Mouse (Mus musculus) forebrain, embryonic 15.5 days (tissue): ENCODE measurements around the gene Apom. TPM values are rescaled to one million over a fixed set of nuclear protein-coding genes. Genes with fewer than 3 reads are reported as not detected.

Source experiments
- ATAC-seq: fragments of 200-750 bp; cut with Nextera tagmentation; replicated peaks from 2 replicates; pipeline ENCODE4 v1.8.0; 2017; ENCODE audit warnings: mild to moderate bottlenecking, moderate TSS enrichment, moderate library complexity
- H3K27ac ChIP-seq: fragments of 300-500 bp; sonication (generic); replicated peaks from 2 replicates; pipeline ENCODE4 v1.5.1; 2015; ENCODE audit warnings: mild to moderate bottlenecking, inconsistent platforms
- H3K27me3 ChIP-seq: fragments of 300-500 bp; sonication (generic); 2 replicates; pipeline ENCODE4 v1.6.1; 2015; ENCODE audit warnings: inconsistent platforms
- H3K36me3 ChIP-seq: fragments of 300-500 bp; sonication (generic); 2 replicates; pipeline ENCODE4 v1.6.1; 2015; ENCODE audit warnings: mild to moderate bottlenecking, inconsistent platforms
- H3K4me1 ChIP-seq: fragments of 300-500 bp; sonication (generic); 2 replicates; pipeline ENCODE4 v1.6.1; 2015; ENCODE audit warnings: inconsistent platforms
- H3K4me2 ChIP-seq: fragments of 300-500 bp; sonication (generic); replicated peaks from 2 replicates; pipeline ENCODE4 v1.6.1; 2015; ENCODE audit warnings: mild to moderate bottlenecking, inconsistent platforms
- H3K4me3 ChIP-seq: fragments of 300-500 bp; sonication (generic); 2 replicates; pipeline ENCODE4 v1.5.1; 2015; ENCODE audit warnings: mild to moderate bottlenecking, inconsistent platforms
- H3K9ac ChIP-seq: fragments of 300-500 bp; sonication (generic); replicated peaks from 2 replicates; pipeline ENCODE4 v1.6.1; 2015; ENCODE audit warnings: mild to moderate bottlenecking, inconsistent platforms
- H3K9me3 ChIP-seq: fragments of 300-500 bp; sonication (generic); 2 replicates; pipeline ENCODE4 v1.6.1; 2016; ENCODE audit warnings: inconsistent platforms
- WGBS: fragments of 180-500 bp; shearing (Covaris S2); methylation state at CpG from one replicate; pipeline ENCODE4 v1.1.7; 2015; ENCODE audit warnings: mixed read lengths; 5-methylcytosine and 5-hydroxymethylcytosine counted together
- polyA plus RNA-seq: library from polyadenylated mRNA; unstranded; fragments of >200 nt; fragmentation: Nextera tagmentation; extraction: Ambion mirVana; gene quantifications from 2 replicates; pipeline ENCODE4 v1.2.1, GENCODE M21; 2015

Gene Apom
- polyA plus RNA-seq, 1 experiment from 2014 or later = 0.28 TPM

GRCm38 (mm10) chr17:35085208-35085865, 46.5 kb downstream of the Apom start, which contains the start of gene Ly6g6f:
Ly6g6f (minus strand) TSS chr17:35085610.
- no peak within 1 kb of the TSS for H3K9ac ChIP-seq
- no peak for ATAC-seq
- no peaks in the 10 kb centered on the region for H3K36me3 ChIP-seq
- H3K4me1 ChIP-seq = peaks cover 7% of the 10 kb centered on the region
- H3K4me3 ChIP-seq = no peak within 1 kb of the TSS
- no peaks in the 10 kb centered on the region for H3K9me3 ChIP-seq
- H3K27me3 ChIP-seq = no peaks in the 10 kb centered on the region
- no peak within 1 kb of the TSS for H3K27ac ChIP-seq
- no peak within 1 kb of the TSS for H3K4me2 ChIP-seq
- 84% methylated on average over 7 of the region's 7 CpGs for WGBS

- no peaks in the 10 kb centered on the region for H3K36me3 ChIP-seq
- H3K27me3 ChIP-seq = no peaks in the 10 kb centered on the region
- no peak for ATAC-seq
- no peaks in the 10 kb centered on the region for H3K4me1 ChIP-seq
- H3K27ac ChIP-seq = no peak overlapping the region
- no peak overlapping the region for H3K9ac ChIP-seq
- no peak overlapping the region for H3K4me3 ChIP-seq
- no peaks in the 10 kb centered on the region for H3K9me3 ChIP-seq
- 80% methylated on average over 3 of the region's 3 CpGs for WGBS
- H3K4me2 ChIP-seq = no peak overlapping the region
Observed at GRCm38 (mm10) chr17:35083929-35084497, 47.8 kb downstream of the Apom start.

- H3K4me3 ChIP-seq = no peak overlapping the region
- no peak for ATAC-seq
- H3K27ac ChIP-seq = no peak overlapping the region
- H3K27me3 ChIP-seq = no peaks in the 10 kb centered on the region
- no peak overlapping the region for H3K4me2 ChIP-seq
- no peak overlapping the region for H3K9ac ChIP-seq
- 87% methylated on average over 16 of the region's 16 CpGs for WGBS
- no peaks in the 10 kb centered on the region for H3K9me3 ChIP-seq
- peaks cover 4% of the 10 kb centered on the region; the same call in 1 of the 2 replicates for H3K4me1 ChIP-seq
- no peaks in the 10 kb centered on the region for H3K36me3 ChIP-seq
Observed at GRCm38 (mm10) chr17:35082841-35083576, 48.8 kb downstream of the Apom start.

GRCm38 (mm10) chr17:35080710-35081109, 51.1 kb downstream of the Apom start:
- Histone ChIP-seq H3K4me1 (peaks cover 21% of the 10 kb centered on the region), H3K9ac (no peak overlapping the region), H3K4me2 (no peak overlapping the region), H3K27ac (no peak overlapping the region), H3K4me3 (no peak overlapping the region), H3K36me3 (no peaks in the 10 kb centered on the region), H3K27me3 (no peaks in the 10 kb centered on the region), H3K9me3 (no peaks in the 10 kb centered on the region)
- WGBS = 82% methylated on average over 4 of the region's 4 CpGs
- no peak for ATAC-seq

- H3K4me3 ChIP-seq = no peak overlapping the region
- H3K9me3 ChIP-seq = no peaks in the 10 kb centered on the region
- no peaks in the 10 kb centered on the region for H3K27me3 ChIP-seq
- no peak overlapping the region for H3K4me2 ChIP-seq
- H3K9ac ChIP-seq = no peak overlapping the region
- WGBS = 62% methylated on average over 6 of the region's 6 CpGs
- no peak for ATAC-seq
- peaks cover 21% of the 10 kb centered on the region for H3K4me1 ChIP-seq
- H3K27ac ChIP-seq = no peak overlapping the region
- H3K36me3 ChIP-seq = no peaks in the 10 kb centered on the region
Observed at GRCm38 (mm10) chr17:35080248-35080647, 51.6 kb downstream of the Apom start.

- H3K27me3 ChIP-seq = no peaks in the 10 kb centered on the region
- ATAC-seq = no peak
- H3K27ac ChIP-seq = no peak overlapping the region
- 73% methylated on average over 9 of the region's 9 CpGs for WGBS
- peaks cover 21% of the 10 kb centered on the region for H3K4me1 ChIP-seq
- no peaks in the 10 kb centered on the region for H3K9me3 ChIP-seq
- no peak overlapping the region for H3K9ac ChIP-seq
- no peak overlapping the region for H3K4me3 ChIP-seq
- no peak overlapping the region for H3K4me2 ChIP-seq
- H3K36me3 ChIP-seq = no peaks in the 10 kb centered on the region
Observed at GRCm38 (mm10) chr17:35079778-35080177, 52.1 kb downstream of the Apom start.

Other genes with a start within 250 kb of the Apom start
- gene C2, start 233.8 kb downstream of the Apom start, polyA plus RNA-seq = 0.77 and 1.5 TPM in 2 replicates
- 108 and 111 TPM in 2 replicates for gene Ehmt2, start 233.6 kb downstream of the Apom start, polyA plus RNA-seq
- gene Slc44a4, start 217.6 kb downstream of the Apom start, polyA plus RNA-seq = not detected in 2 replicates
- gene Neu1, start 200.8 kb downstream of the Apom start, polyA plus RNA-seq = 27.9 and 31.0 TPM in 2 replicates
- gene Hspa1b, start 172.8 kb downstream of the Apom start, polyA plus RNA-seq = 0.10 and 0.17 TPM in 2 replicates
- not detected in 2 replicates for gene Gm20481, start 162.1 kb downstream of the Apom start, polyA plus RNA-seq
- gene Hspa1a, start 159.9 kb downstream of the Apom start, polyA plus RNA-seq = 3.6 and 3.7 TPM in 2 replicates
- 1.5 TPM in 2 replicates for gene Hspa1l, start 159.3 kb downstream of the Apom start, polyA plus RNA-seq
- gene Lsm2, start 150.2 kb downstream of the Apom start, polyA plus RNA-seq = 132 and 149 TPM in 2 replicates
- 82.9 and 88.6 TPM in 2 replicates for gene Vars, start 131.1 kb downstream of the Apom start, polyA plus RNA-seq
- 0.14 and 0.28 TPM in 2 replicates for gene Vwa7, start 115.5 kb downstream of the Apom start, polyA plus RNA-seq
- 5.8 and 5.9 TPM in 2 replicates for gene Sapcd1, start 104.0 kb downstream of the Apom start, polyA plus RNA-seq
- 2.8 and 3.2 TPM in 2 replicates for gene Msh5, start 85.3 kb downstream of the Apom start, polyA plus RNA-seq
- 98.4 and 100 TPM in 2 replicates for gene Clic1, start 82.1 kb downstream of the Apom start, polyA plus RNA-seq
- 540 and 556 TPM in 2 replicates for gene Ddah2, start 73.0 kb downstream of the Apom start, polyA plus RNA-seq
- gene Ly6g6c, start 66.7 kb downstream of the Apom start, polyA plus RNA-seq = not detected in 2 replicates
- gene Mpig6b, start 65.9 kb downstream of the Apom start, polyA plus RNA-seq = 0.15 and 0.17 TPM in 2 replicates
- gene Ly6g6e, start 55.1 kb downstream of the Apom start, polyA plus RNA-seq = 10.0 and 11.9 TPM in 2 replicates
- 0.46 and 0.47 TPM in 2 replicates for gene Ly6g6d, start 54.0 kb downstream of the Apom start, polyA plus RNA-seq
- gene Ly6g6f, start 46.4 kb downstream of the Apom start, polyA plus RNA-seq = 0.32 TPM in 1 of 2 replicates, not detected in the other
- 93.2 and 97.4 TPM in 2 replicates for gene Abhd16a, start 42.8 kb downstream of the Apom start, polyA plus RNA-seq
- not detected in 2 replicates for gene Ly6g5c, start 23.8 kb downstream of the Apom start, polyA plus RNA-seq
- 1.2 and 1.3 TPM in 2 replicates for gene Ly6g5b, start 16.6 kb downstream of the Apom start, polyA plus RNA-seq
- gene Gpank1, start 10.6 kb downstream of the Apom start, polyA plus RNA-seq = 29.3 and 32.0 TPM in 2 replicates
- 307 and 309 TPM in 2 replicates for gene Csnk2b, start 10.0 kb downstream of the Apom start, polyA plus RNA-seq
- gene D17H6S53E, start 5.7 kb downstream of the Apom start, polyA plus RNA-seq = 8.7 TPM in 2 replicates
- gene Bag6, start 3.1 kb upstream of the Apom start, polyA plus RNA-seq = 92.3 and 93.8 TPM in 2 replicates
- 185 and 208 TPM in 2 replicates for gene Prrc2a, start 32.8 kb upstream of the Apom start, polyA plus RNA-seq
- gene Aif1, start 44.0 kb upstream of the Apom start, polyA plus RNA-seq = 5.7 and 7.8 TPM in 2 replicates
- 6.2 and 6.8 TPM in 2 replicates for gene Lst1, start 56.4 kb upstream of the Apom start, polyA plus RNA-seq
- 0.25 and 0.70 TPM in 2 replicates for gene Ltb, start 62.4 kb upstream of the Apom start, polyA plus RNA-seq
- gene Tnf, start 70.0 kb upstream of the Apom start, polyA plus RNA-seq = not detected in 2 replicates
- 0.36 TPM in 1 of 2 replicates, not detected in the other for gene Lta, start 73.3 kb upstream of the Apom start, polyA plus RNA-seq
- 0.61 and 1.1 TPM in 2 replicates for gene Gm16181, start 88.8 kb upstream of the Apom start, polyA plus RNA-seq
- 38.2 and 41.5 TPM in 2 replicates for gene Atp6v1g2, start 101.6 kb upstream of the Apom start, polyA plus RNA-seq
- gene Nfkbil1, start 103.7 kb upstream of the Apom start, polyA plus RNA-seq = 11.7 and 12.3 TPM in 2 replicates
- 478 and 488 TPM in 2 replicates for gene Ddx39b, start 109.7 kb upstream of the Apom start, polyA plus RNA-seq
- 48.1 and 50.1 TPM in 2 replicates for gene H2-D1, start 130.7 kb upstream of the Apom start, polyA plus RNA-seq
- gene H2-Q1, start 188.4 kb upstream of the Apom start, polyA plus RNA-seq = 0.27 and 0.32 TPM in 2 replicates
- gene H2-Q2, start 210.2 kb upstream of the Apom start, polyA plus RNA-seq = 1.1 and 1.2 TPM in 2 replicates
- 0.73 and 0.80 TPM in 2 replicates for gene H2-Q4, start 247.6 kb upstream of the Apom start, polyA plus RNA-seq